ENCODE assay signal across 13 mouse cellular contexts in genomic region chr15:5811154-5811732, GRCm38 (mm10).
DNase-seq lines count a peak whose midpoint lies in the region; ATAC-seq and TF ChIP-seq lines count a peak whose summit lies in the region.
"Had no signal": no experiment of that assay in that cellular context is flagged by ENCODE, and none has a peak within 500 bp of the region (broad histone marks: within the 10 kb centered on the region; RNA-seq: fewer than 3 reads in every experiment).

No protein-coding gene starts in this region.

- no peaks in the 10 kb centered on the region for H3K36me3 ChIP-seq in lung, postnatal 0 days (ENCODE audit: insufficient read depth, low read length)
- H3K36me3 ChIP-seq in embryonic facial prominence, embryonic 15.5 days: no peaks in the 10 kb centered on the region
- no peaks in the 10 kb centered on the region for H3K36me3 ChIP-seq in limb, embryonic 13.5 days
- no peaks in the 10 kb centered on the region for H3K36me3 ChIP-seq in forebrain, embryonic 14.5 days (ENCODE audit: control insufficient read depth, insufficient read depth, low read length)
- H3K36me3 ChIP-seq: liver, embryonic 15.5 days; midbrain, embryonic 10.5 days had no signal

- ATAC-seq in lung, postnatal 0 days: peak; percentile 28; the same call in 1 of the 2 replicates
- peak; percentile 75; the same call in 1 of the 2 replicates for ATAC-seq in embryonic facial prominence, embryonic 15.5 days (ENCODE audit: insufficient number of reproducible peaks, low FRiP score, low TSS enrichment, low read depth)
- peak; percentile 83 for ATAC-seq in limb, embryonic 13.5 days (ENCODE audit: low FRiP score, low read depth)
- ATAC-seq in forebrain, embryonic 14.5 days: no peak

- TF ChIP-seq CTCF in lung, postnatal 0 days (IDR thresholded peaks at IDR 0.05): no peak

- H3K27me3 ChIP-seq in lung, postnatal 0 days (replicated peaks; ENCODE audit: insufficient read depth, low read length): no peaks in the 10 kb centered on the region
- H3K27me3 ChIP-seq in embryonic facial prominence, embryonic 15.5 days: no peaks in the 10 kb centered on the region
- no peaks in the 10 kb centered on the region for H3K27me3 ChIP-seq in limb, embryonic 13.5 days
- no peaks in the 10 kb centered on the region for H3K27me3 ChIP-seq in forebrain, embryonic 14.5 days (replicated peaks; ENCODE audit: control insufficient read depth, insufficient read depth, low read length)
- H3K27me3 ChIP-seq: liver, embryonic 15.5 days had no signal

- no peaks in the 10 kb centered on the region for H3K4me1 ChIP-seq in lung, postnatal 0 days (ENCODE audit: insufficient read depth, low read depth, low read length)
- peaks cover 8% of the 10 kb centered on the region for H3K4me1 ChIP-seq in embryonic facial prominence, embryonic 15.5 days
- H3K4me1 ChIP-seq in limb, embryonic 13.5 days: peaks cover 11% of the 10 kb centered on the region
- no peaks in the 10 kb centered on the region for H3K4me1 ChIP-seq in forebrain, embryonic 14.5 days (ENCODE audit: control insufficient read depth, insufficient read depth, low read length)
- H3K4me1 ChIP-seq: liver, embryonic 15.5 days; midbrain, embryonic 10.5 days had no signal

- H3K27ac ChIP-seq in lung, postnatal 0 days (ENCODE audit: low read length): no peak overlapping the region
- no peak overlapping the region for H3K27ac ChIP-seq in embryonic facial prominence, embryonic 15.5 days (replicated peaks)
- H3K27ac ChIP-seq in limb, embryonic 13.5 days: no peak overlapping the region
- no peak overlapping the region for H3K27ac ChIP-seq in forebrain, embryonic 14.5 days (ENCODE audit: low read depth, low read length)
- H3K27ac ChIP-seq: liver, embryonic 15.5 days; midbrain, embryonic 10.5 days had no signal

- H3K9me3 ChIP-seq in lung, postnatal 0 days (ENCODE audit: low read length): no peaks in the 10 kb centered on the region
- H3K9me3 ChIP-seq in embryonic facial prominence, embryonic 15.5 days (replicated peaks): no peaks in the 10 kb centered on the region
- no peaks in the 10 kb centered on the region for H3K9me3 ChIP-seq in limb, embryonic 13.5 days
- H3K9me3 ChIP-seq in forebrain, embryonic 14.5 days (replicated peaks; ENCODE audit: control insufficient read depth, low read length): no peaks in the 10 kb centered on the region
- H3K9me3 ChIP-seq: liver, embryonic 15.5 days; midbrain, embryonic 10.5 days had no signal

- DNase-seq in embryo, embryonic 11.5 days (ENCODE audit: low read depth, low spot score): peak; percentile 9
- no peak for DNase-seq in embryo, embryonic 10 days (ENCODE audit: low spot score)
- DNase-seq in lung, postnatal 0 days (ENCODE audit: low spot score): peak; percentile 15
- DNase-seq in lung, postnatal 25 days (ENCODE audit: low spot score): no peak
- DNase-seq in forebrain, embryonic 14.5 days (ENCODE audit: low spot score): no peak
- DNase-seq in frontal cortex, postnatal 25 days (ENCODE audit: low spot score in 2 of 2): no peak
- DNase-seq: cerebellum, adult 8-10 months; right cerebral cortex, adult 18-20 months; thymus, adult 2 months had no signal

- no peak overlapping the region for H3K4me3 ChIP-seq in lung, postnatal 0 days (ENCODE audit: low read depth, low read length)
- H3K4me3 ChIP-seq in embryonic facial prominence, embryonic 15.5 days (replicated peaks): no peak overlapping the region
- H3K4me3 ChIP-seq in limb, embryonic 13.5 days: no peak overlapping the region
- no peak overlapping the region for H3K4me3 ChIP-seq in forebrain, embryonic 14.5 days (ENCODE audit: low read depth, low read length)
- H3K4me3 ChIP-seq: liver, embryonic 15.5 days; midbrain, embryonic 10.5 days had no signal

- no peak overlapping the region for H3K4me2 ChIP-seq in lung, postnatal 0 days (replicated peaks; ENCODE audit: low read depth, low read length)
- H3K4me2 ChIP-seq in embryonic facial prominence, embryonic 15.5 days (replicated peaks): no peak overlapping the region
- H3K4me2 ChIP-seq in limb, embryonic 13.5 days (replicated peaks): no peak overlapping the region
- no peak overlapping the region for H3K4me2 ChIP-seq in forebrain, embryonic 14.5 days (ENCODE audit: low read length)
- H3K4me2 ChIP-seq: liver, embryonic 15.5 days had no signal

- WGBS in lung, postnatal 0 days: 65% methylated on average over 9 of the region's 9 CpGs
- WGBS in embryonic facial prominence, embryonic 15.5 days: 53% methylated on average over 9 of the region's 9 CpGs
- WGBS in limb, embryonic 13.5 days: 57% methylated on average over 9 of the region's 9 CpGs
- 85% methylated on average over 9 of the region's 9 CpGs for WGBS in forebrain, embryonic 14.5 days

- H3K9ac ChIP-seq in lung, postnatal 0 days (replicated peaks; ENCODE audit: low read depth): no peak overlapping the region
- H3K9ac ChIP-seq in embryonic facial prominence, embryonic 15.5 days: no peak overlapping the region
- H3K9ac ChIP-seq in limb, embryonic 13.5 days: no peak overlapping the region
- no peak overlapping the region for H3K9ac ChIP-seq in forebrain, embryonic 14.5 days (ENCODE audit: low read length)
- H3K9ac ChIP-seq: liver, embryonic 15.5 days had no signal

- no peak for TF ChIP-seq EP300 in lung, postnatal 0 days (IDR thresholded peaks at IDR 0.05)

Comparison
In these comparisons a context has a peak if more than half of its experiments do, and no peak if none do; other contexts are left out.
1. DNase-seq: peak in embryo, embryonic 11.5 days (single experiment) and lung, postnatal 0 days (single experiment); none in embryo, embryonic 10 days (single experiment), lung, postnatal 25 days (single experiment), forebrain, embryonic 14.5 days (single experiment) and frontal cortex, postnatal 25 days (0 of 2).